Mouse (Mus musculus) cortical plate, adult 2 months (tissue): ENCODE measurements around the gene Dnajb7. TPM values are rescaled to one million over a fixed set of nuclear protein-coding genes. Genes with fewer than 3 reads are reported as not detected.
"Not testable (repeated sequence)": the region's sequence is repeated elsewhere in the genome, so short reads cannot be mapped to it uniquely, and the experiment has no call there.

Experiments used
- H3K27ac ChIP-seq: fragments of 200-500 bp; 2 replicates; pipeline ENCODE4 v1.5.1; 2012; ENCODE audit warnings: low read length, control low read depth, inconsistent platforms; ENCODE audit not compliant: insufficient read depth
- H3K4me1 ChIP-seq: fragments of 200-500 bp; 2 replicates; pipeline ENCODE4 v1.6.1; 2011; ENCODE audit warnings: low read length; ENCODE audit not compliant: control insufficient read depth, insufficient read depth
- H3K4me3 ChIP-seq: fragments of 200-500 bp; 2 replicates; pipeline ENCODE4 v1.5.1; 2011; ENCODE audit warnings: mild to moderate bottlenecking, low read length, control low read depth; ENCODE audit not compliant: insufficient read depth
- CTCF ChIP-seq: fragments of 200-500 bp; IDR thresholded peaks from 2 replicates; pipeline ENCODE4 v1.5.1; 2011; ENCODE audit warnings: mild to moderate bottlenecking, control low read depth, low read length; ENCODE audit not compliant: insufficient read depth; ENCODE audit errors: extremely low read depth
- POLR2A ChIP-seq: fragments of 200-500 bp; IDR thresholded peaks from 2 replicates; pipeline ENCODE4 v1.6.1; 2011; ENCODE audit warnings: mild to moderate bottlenecking, low read length, control low read depth; ENCODE audit not compliant: insufficient read depth; ENCODE audit errors: extremely low read depth
- polyA plus RNA-seq: library from polyadenylated mRNA; depleted of rRNA; stranded (reverse); fragments of >200 nt; gene quantifications from 2 replicates; pipeline ENCODE4 v1.2.3, GENCODE M21; 2012; rRNA removed

The Dnajb7 gene
- not detected in 2 replicates for polyA plus RNA-seq

DNA sequence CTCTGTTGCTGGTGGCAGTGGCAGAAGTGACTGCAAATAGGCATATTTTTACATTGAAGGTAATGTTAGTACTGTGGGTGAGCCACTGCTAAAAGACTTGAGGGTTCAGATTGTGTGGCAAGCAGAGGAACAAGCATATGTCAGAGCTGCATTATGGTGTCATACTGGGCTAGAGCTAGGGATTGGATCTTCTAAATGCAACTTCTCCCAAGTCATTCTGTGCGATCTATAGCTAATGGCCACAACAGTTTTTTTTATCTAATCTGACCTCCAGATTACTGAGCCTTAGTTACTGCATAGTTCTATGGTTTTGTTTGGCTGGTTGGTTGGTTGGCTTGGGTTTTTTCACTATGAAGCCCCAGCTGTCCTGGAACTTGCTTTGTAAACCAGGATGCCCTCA, at the start of gene Dnajb7:
TSS of gene Dnajb7 (minus strand) at position 101 of the 400 bp plus-strand sequence.
- Histone ChIP-seq H3K4me1 (no peaks in the 10 kb centered on the region), H3K4me3 (no peak within 1 kb of the TSS), H3K27ac (no peak within 1 kb of the TSS)
- TF ChIP-seq POLR2A (no peak), CTCF (no peak)

DNA sequence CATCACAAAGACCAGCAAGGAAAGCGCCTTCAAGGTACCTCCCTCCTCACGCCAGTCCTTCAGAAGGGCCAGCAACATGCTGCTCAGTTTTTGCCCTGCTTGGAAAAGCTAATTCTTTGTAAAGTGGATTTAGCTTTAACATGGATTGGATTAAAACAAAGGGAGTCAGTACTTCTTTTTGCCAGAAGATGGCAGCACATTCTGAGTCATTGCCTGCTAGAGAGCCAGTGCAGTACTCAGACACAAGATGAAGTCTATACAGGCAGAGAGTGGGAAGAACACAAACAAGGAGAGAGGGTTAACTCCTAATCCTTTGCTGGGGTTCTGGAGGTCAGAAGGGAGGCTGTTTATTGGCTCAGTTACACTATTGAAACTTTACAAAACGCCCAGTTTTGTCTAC, 40.4 kb upstream of the Dnajb7 start:
- TF ChIP-seq POLR2A (no peak), CTCF (peak; percentile 66)
- Histone ChIP-seq H3K4me3 (no peak overlapping the region), H3K27ac (no peak overlapping the region), H3K4me1 (no peaks in the 10 kb centered on the region)

DNA sequence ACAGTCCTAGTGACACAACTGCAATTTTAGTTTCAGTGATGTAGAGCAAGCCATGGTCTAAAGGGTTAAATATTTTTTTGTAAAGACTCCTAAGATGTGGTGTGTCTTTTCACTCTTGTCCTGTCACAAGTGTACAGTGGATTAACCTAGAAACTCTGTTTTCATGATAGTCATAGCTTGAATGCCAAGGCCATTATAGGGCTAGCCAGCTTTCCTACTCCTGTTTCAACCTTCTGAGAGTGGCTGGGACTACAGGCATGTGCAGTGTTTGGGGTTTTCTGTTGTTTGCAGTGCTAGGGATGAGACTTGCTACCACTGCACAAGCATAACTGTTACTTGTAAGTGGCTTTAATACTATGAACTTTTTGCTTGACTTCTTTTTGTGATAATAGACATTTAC, 31.1 kb upstream of the Dnajb7 start:
- Histone ChIP-seq H3K27ac (no peak overlapping the region), H3K4me1 (no peaks in the 10 kb centered on the region), H3K4me3 (no peak overlapping the region)
- TF ChIP-seq CTCF = no peak
- no peak for TF ChIP-seq POLR2A

DNA sequence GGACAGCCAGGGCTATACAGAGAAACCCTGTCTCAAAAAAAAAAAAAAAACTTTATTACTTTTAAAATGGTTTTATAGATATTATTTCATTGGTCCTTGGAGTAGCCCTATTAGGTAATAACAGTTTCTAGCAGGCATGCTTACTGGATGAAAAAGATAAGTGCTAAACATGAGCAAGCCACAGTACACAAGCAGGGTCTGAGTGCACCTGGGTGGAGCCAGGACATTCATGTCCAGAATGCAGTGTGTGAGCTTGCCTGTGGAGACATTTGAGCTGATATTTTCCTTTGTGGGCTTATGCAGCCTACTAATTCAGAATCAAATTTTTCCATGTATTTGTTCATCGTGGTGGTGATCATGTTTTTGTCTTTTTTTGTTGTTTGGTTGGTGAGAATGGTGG, 30.2 kb upstream of the Dnajb7 start:
- no peak overlapping the region for H3K4me3 ChIP-seq
- no peak overlapping the region for H3K27ac ChIP-seq
- TF ChIP-seq CTCF (no peak), POLR2A (no peak)
- H3K4me1 ChIP-seq = no peaks in the 10 kb centered on the region

DNA sequence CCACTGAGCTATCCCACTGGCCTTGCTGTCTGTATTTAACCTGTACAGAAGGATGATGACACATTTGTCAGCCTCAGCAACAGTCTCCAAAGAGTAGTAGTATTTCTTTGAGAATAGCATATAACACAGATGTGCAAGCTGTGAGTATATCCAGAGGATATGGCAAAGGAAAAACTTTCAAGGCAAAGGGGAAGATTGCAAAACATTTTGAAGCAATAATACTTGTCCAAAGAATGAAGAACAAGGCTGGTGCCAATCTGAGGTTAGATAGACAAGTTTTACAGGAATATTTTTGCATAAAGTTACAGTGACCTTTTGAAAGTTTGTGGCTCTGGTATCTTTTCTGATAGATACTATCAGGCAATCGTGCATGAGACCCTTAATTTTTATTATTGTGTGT, 23.1 kb upstream of the Dnajb7 start:
- H3K27ac ChIP-seq = no peak overlapping the region
- H3K4me3 ChIP-seq = no peak overlapping the region
- H3K4me1 ChIP-seq = no peaks in the 10 kb centered on the region
- no peak for TF ChIP-seq POLR2A
- no peak for TF ChIP-seq CTCF

DNA sequence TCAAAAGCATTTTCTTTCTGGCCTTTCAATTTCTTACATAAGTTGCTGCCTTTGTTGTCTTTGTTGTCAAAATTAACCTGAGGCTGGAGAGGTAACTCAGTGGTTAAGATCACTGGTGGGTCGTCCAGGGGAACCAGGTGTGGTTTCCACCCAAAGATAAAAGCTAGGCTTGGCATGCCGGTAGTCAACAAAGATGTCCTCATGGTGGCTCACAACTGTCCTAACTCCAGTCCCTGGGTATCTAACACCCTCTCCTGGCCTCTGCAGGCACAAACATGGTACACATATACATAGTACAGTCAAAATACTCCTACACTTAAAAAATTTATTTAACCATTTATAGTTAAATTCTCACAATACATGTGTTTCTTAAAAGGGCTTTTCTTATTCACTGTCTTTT, 19.8 kb upstream of the Dnajb7 start:
- Histone ChIP-seq H3K27ac (no peak overlapping the region), H3K4me3 (no peak overlapping the region), H3K4me1 (no peaks in the 10 kb centered on the region)
- TF ChIP-seq CTCF (no peak), POLR2A (no peak)

DNA sequence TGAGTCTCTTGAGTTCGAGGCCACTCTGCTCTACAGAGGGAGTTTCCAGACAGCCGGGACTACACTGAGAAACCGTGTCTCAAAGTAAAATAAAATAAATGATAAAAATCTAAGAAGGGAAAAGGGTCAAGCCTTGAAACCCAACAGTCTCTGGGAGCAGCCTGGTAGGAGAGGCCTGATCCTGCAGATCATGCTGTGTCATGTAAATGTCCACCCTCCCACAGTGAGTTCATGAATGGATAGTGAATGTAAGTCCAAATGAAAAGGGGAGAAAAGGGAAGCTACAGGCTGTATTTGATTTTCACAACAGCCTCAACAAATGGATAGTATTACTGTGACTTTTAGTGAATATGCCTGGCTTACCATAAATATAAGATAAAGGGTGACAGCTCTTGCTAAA, 17.2 kb upstream of the Dnajb7 start:
- Histone ChIP-seq H3K4me3 (no peak overlapping the region), H3K4me1 (no peaks in the 10 kb centered on the region), H3K27ac (no peak overlapping the region)
- TF ChIP-seq CTCF (no peak), POLR2A (no peak)

DNA sequence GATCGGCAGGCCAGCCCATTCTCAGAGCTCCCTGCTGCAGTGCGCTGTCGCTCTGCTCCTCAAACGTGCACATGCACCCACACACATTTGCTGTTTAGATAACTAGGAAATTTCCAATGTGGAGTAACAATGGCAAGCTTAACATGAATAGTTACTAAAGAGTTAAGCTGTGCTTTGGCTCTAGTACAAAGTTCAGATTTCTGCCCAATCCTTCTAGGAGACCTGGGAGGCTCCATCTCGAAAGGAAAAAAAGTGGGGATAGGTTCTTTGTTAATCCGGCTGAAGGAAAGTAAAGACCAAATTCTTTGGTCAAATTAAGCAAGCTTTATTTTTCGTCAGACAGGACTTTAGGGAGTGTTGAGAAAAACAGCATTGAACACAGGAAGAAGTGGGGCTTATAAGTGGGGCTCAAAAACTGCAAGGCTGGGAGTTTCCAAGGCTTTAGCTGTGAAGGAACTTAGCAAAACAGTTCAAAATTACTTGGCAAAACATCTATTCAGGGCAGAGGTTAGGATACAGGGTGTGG, 14.1 kb upstream of the Dnajb7 start:
- Histone ChIP-seq H3K4me3 (no peak overlapping the region), H3K27ac (no peak overlapping the region), H3K4me1 (no peaks in the 10 kb centered on the region)
- no peak for TF ChIP-seq CTCF
- no peak for TF ChIP-seq POLR2A

DNA sequence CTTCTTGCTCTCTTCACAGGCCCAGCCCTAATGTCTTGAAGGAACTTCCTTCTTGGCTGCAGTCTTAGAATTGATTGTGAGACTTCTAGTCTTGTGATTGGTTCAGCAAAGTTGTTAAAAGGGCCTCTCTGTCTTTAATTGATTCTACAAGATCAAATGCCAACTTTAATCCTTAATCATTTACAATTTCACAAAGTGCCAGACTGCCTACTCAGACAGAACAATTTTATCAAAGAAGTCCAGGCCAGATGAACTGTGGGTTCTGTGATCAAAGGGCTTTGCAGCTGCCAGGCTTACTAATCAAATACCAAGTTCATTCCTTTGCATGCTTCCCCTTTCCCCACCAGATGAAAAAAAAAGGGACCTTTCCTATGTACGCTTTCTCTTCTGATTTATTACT, 13.4 kb upstream of the Dnajb7 start:
- Histone ChIP-seq H3K4me1 (no peaks in the 10 kb centered on the region), H3K4me3 (no peak overlapping the region)

DNA sequence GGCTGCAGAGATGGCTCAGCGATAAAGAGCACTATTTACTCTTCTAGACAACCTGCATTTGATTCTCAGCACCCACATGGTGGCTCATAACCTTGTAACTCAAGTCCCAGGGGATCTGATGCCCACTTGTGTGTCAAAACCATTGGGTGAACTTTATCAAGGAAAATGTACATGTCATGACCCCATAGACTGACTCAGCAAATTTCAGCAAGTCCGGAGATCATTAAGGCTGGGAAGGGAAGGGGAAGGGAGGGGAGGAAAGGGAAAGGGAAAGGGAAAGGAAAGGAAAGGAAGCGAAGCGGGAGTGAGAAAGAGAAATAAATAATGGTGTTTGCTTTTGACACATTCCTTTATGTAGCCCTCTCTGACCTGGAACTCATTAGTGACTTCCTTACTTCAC, 10.0 kb upstream of the Dnajb7 start:
- no peak overlapping the region for H3K27ac ChIP-seq
- no peaks in the 10 kb centered on the region for H3K4me1 ChIP-seq
- TF ChIP-seq CTCF (no peak), POLR2A (no peak)
- no peak overlapping the region for H3K4me3 ChIP-seq

More for the DNA sequence above, 13.4 kb upstream of the Dnajb7 start:
- TF ChIP-seq CTCF (no peak), POLR2A (no peak)
- no peak overlapping the region for H3K27ac ChIP-seq

DNA sequence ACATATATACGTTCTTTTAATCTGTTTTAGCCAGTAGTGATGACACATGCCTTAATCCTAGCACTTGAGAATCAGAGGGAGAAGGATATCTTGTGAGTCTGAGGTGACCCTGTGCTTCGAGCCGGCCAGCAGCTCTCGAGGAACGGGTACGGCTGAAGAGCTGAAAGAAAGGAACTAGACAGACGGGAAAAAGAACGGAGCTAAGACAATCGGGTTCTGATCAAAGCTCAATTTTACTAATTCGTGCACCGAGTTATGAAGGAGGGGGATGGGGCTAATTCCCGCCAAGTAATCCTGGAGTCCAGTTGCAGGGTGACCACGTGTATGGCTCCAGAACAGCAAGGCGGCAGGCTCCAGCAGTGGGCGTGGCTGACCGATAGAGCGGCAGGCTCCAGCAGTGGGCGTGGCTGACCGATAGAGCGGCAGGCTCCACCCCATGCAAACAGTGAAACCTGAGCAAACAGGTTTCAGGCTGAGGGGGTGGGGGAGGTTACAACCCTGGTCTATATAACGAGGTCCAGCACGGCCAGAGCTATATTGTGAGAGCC, 8.7 kb upstream of the Dnajb7 start:
- H3K27ac ChIP-seq, H3K4me1 ChIP-seq, H3K4me3 ChIP-seq: not testable (repeated sequence)
